Mouse (Mus musculus) left cerebral cortex, postnatal 14 days (tissue): ENCODE data around the gene Iqsec1. TPM values are rescaled to one million over a fixed set of nuclear protein-coding genes. Genes with fewer than 3 reads are reported as not detected.

Source experiments
- DNase-seq, 2 experiments: peaks; one replicate each; pipeline ENCODE4 v3.0.0; 2021 to 2022; ENCODE audit warnings: low spot score in 2 of 2, mixed read lengths in 1 of 2
- intact Hi-C: fragments of 180-260 bp; cut with DNase I; formaldehyde crosslinking; loops from one replicate; pipeline ENCODE4 v1.15.1; 2025
- total RNA-seq, 2 experiments: library from RNA; stranded (reverse); gene quantifications; 2 replicates each; pipeline ENCODE4 v1.2.3; 2021

Iqsec1 gene
- total RNA-seq, 2 experiments from 2014 or later = 246 to 274 TPM

DNA sequence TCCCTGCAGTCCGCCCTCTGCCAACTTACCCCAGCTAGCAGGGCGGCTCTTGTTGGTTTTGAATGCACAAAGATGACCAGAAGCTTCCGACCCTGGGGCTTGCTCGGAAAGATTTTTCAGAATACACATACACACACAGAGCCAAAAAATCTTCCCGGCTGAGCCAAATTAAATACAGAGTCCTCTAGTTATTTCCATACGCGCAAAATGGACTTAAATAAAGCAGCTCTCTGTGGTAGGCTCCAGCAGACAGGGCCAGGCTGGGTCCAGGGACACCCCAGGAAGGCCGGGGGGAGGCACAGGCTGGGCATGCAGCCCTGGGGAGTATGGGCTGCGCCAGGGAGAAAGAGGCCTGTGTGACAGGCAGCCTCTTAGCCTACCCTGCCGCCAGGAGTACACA, 282.0 kb downstream of the Iqsec1 start:
- intact Hi-C loops = no loop called here

DNA sequence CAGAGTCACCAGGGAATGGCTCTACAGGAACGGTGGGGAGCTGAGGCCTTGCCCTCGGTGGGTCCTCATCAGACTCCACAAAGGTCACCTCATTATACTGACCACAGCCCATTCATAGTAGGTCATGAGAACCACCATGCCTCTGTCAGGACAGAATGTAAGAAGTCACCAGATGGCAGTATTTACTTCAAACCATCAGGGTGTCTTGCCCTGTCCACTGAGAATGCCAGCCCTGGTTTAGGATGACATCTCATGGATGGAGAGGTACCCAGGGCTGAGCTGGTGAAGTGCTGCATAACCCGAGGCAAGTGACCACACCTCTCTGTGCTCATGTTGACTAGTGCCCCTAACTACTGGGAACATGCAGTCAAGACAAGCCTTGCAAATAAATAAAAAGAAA, 282.7 kb downstream of the Iqsec1 start:
- intact Hi-C loops = no loop called here
- no peak for DNase-seq

More for the DNA sequence above, 282.0 kb downstream of the Iqsec1 start:
- DNase-seq = peak; percentile 58 to 60

DNA sequence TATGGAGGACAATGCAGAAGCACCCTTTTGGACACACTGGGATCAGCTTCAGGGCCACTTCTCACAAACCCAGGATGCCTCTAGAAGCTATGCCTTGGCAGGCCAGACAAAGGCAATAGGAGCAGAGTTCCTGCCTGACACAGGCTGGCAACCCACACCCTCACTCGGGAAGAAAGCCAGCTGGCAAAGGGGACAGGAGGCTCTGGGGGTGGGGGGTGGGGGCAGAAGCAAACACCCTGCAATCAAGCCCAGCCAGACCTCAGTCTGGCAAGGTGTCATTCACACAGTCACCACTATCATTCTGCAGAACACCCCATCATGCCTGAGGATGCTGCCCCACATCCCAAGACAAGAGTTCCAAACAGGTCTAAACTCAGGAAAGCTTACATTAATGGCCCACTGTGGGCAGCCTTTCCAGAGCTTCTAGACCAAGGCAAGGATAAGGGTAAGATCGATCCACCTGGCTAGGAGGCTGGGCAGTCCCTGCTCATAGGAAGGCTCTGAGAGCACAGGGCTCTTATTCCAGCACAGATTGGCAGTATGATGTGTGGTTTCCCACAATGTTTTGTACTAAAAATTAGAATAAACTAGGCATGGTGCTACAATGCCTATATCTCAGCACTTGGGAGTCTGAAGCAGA, 283.7 kb downstream of the Iqsec1 start:
- DNase-seq = no peak
- intact Hi-C loops = no loop called here

DNA sequence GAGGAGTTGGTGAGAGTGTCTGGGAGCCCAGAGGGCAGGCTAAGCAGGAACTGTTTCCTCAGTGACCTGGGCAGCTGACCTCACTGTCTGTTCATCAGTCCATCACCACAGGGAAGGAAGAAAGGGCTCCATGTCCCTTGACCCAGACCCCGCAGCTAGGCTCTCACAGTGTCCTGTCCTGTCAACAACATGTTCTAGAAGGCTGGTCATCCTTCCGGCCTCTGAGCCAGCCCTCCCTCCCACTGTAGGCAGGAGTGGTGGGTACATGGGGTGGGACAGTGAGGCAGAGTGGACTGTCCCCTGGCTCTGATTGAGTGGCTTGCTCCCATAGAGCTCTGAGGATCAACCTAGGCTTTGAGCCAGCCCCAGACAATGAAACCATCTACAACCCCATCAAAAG, 284.7 kb downstream of the Iqsec1 start:
- intact Hi-C loops = no loop called here
- DNase-seq = no peak

DNA sequence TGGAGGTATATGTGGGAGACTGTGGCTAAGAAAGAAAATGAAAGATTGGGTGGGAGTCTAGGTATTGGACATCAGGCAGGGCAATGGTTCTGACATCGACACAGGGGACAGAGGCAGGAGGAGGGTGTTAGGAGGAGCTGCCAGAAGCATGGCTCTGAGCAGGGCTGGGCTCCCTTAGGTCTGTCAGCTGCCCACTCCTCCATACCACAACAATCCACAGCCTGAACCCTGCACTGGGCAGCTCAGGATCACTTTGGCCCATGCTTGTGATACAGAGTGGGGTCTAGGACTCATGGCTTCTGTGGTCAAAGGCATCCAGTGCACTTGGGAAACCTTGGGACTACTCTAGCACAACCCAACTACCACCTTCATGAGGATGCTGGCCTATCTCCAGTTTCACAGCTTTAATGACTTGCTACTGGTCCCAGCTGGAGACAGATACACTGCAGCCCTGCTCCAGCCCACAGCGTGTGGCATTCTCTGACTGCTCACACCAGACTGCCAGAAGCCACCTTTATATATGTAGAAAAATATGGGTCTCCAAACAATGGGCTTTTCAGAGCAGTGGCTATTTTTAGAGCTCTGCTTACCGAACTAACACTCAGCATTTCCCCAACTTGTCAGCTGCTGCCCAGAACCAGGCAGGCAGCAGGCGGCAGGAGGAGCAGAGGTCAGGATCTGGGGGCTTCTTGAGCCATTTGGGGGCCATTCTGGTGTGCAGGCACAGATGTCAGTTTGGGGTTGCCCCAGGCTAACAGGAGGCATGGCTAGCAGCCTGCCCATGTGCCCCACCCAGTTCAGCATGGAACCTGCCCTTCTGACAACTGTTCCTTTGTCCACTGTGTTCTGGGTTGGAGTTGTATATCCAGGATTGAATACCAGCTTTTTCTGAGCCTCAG, 285.4 kb downstream of the Iqsec1 start:
- DNase-seq = no peak
- intact Hi-C loops = no loop called here

DNA sequence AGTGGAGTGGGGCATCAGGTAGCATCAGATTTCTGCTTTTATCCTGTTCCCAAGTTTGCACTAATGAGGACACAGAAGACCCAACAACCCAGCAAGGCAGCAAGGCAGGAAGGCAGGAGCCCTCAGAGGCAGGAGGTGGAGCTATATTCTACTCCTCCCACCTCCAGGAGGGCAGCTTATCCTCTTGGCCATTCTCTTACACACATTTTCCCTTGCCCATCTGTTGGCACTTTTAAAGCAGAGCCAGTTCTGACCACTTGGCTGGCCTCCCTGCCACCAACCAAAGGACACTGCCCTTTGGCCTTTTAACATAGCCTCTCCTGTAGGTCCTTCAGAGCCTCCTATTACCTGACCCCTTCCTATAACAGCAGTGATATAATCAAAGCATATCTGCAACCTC, 286.3 kb downstream of the Iqsec1 start:
- no peak for DNase-seq
- intact Hi-C loops = no loop called here

DNA sequence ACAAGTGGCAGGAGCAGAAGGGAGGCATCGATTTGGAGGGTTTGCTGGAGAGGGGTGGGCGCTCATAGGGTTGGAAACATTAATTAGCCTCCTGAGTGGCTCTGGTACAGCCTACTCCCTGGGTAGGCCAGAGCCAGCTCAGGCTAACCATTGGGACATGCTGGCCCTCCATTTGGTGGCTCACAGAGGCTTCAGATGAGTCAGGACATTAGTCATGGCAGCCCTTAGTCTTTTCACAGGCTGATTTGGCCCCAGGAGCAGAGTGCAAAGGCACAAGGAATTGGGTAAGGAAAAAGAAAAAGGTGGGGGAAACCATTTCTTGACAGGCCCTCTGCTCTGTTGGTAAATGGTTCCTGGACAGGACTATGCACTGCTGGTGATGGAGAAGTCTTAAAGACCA, 287.1 kb downstream of the Iqsec1 start:
- no peak for DNase-seq
- intact Hi-C loops = no loop called here

DNA sequence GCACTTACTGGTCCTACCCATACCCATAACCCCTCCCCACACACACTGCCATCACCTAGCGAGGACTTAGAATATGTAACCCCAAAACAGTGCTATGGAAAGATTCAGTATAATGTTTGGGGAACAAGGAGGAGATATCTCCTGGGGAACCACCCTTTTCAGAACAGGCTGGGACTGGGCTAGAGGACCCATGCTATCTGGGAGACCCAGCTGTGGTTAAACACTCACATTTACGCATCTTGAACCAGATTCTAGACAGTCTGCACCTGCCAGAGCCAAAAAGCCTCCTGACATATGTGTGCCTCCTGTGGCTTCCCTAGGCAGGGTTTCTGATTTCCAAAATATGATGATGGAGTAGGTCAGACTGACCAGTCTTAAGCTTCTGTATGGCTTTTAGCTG, 287.7 kb downstream of the Iqsec1 start:
- intact Hi-C loops = no loop called here
- no peak for DNase-seq

DNA sequence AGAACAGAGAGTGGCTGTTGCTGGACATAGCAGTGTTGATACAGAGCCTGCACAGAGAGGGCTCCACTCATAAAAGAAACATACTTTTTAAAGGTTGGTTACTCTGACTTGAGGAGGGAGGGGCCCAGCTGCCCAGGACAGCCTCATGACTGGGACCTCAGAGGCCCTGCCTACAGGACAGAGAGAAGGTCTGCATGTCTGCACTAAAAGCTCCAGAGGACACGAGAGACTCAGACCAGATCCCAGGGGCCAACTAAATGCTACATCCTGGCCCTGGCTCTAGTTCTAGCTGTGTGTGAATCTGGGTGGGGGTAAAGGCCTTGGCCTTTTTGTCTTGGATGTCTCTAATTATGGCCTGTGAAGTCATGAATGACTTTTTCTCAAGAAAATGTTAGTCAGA, 288.4 kb downstream of the Iqsec1 start:
- no peak for DNase-seq
- intact Hi-C loops = no loop called here

DNA sequence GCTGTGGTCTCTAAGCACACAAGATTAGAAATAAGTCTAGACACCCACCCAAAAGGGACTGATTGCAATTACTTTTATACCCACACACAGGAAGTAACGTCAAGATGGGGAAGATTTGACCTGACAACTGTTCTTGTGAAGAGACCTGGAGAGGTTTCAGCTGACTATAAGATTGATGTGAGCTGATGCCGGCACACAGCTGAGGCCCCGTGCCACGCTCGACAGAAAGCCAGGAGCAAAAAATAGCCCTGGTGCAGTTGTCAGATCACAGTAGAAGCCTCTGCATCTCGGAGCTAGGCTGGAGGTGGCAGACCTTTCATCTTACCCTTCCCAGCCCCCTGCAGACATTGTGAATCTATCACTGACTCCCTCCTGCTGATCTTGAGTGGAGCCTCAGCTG, 289.6 kb downstream of the Iqsec1 start:
- DNase-seq = no peak
- intact Hi-C loops = no loop called here

DNA sequence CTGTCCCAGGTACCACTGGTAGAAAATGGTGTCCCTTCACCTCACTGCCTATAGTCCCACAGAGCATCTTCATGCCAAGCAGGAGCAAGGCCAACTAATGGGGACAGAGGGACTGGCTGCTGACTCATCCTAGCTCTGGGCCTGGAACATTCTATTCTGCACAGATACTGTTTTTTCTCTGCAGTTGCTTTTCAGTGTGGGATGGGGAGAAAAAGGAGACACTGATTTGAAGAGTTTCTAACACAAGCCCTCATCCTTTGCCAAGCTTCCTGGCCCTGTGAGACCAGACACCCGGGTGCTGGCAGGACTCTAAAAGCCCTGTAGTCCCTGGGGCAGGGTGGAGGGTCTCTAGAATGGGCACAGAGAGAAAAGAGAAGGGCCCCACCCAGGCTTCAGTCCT, 292.7 kb downstream of the Iqsec1 start:
- DNase-seq = peak; percentile 30 to 46
- intact Hi-C loops = no loop called here

DNA sequence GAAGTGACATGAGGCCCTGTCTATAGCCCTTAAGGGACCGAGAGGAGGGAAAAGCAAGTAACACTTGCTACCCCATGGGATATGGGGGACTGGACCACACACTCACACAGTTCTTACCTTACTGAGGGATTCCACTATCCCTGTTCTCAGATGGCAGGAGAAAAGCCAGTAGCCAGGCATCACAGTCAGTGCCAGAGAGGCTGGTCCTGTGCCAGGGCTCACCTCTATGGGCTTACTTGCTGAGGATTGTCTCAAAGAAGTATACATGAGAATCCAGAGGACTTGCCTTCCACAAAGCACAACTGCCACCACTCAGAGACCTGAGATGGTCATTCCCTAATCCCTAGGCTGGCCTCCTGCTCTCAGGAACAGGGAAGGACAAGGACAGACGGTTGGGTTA, 296.1 kb downstream of the Iqsec1 start:
- intact Hi-C loops = no loop called here

DNA sequence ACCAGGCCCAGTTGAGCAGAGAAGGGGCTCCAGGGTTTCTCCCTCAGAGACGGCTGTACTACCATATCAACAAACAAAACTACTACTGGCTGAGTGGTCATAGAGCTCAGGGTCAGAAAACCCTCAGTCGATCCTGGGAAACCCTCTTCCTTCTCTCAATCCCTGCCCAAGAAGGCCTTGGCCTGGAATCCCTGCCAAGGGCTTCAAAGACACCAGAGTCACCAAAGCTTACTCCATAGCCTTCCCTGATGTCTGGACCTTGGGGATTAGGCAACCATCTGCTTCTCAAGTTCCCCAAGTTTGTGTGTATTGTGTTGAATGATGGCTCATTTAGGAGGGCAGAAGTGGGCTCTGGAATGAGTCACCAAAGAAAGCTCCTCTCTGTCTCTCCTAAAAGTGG, 296.6 kb downstream of the Iqsec1 start:
- intact Hi-C loops = no loop called here
- no peak for DNase-seq

More for the DNA sequence above, 296.1 kb downstream of the Iqsec1 start:
- DNase-seq = no peak

DNA sequence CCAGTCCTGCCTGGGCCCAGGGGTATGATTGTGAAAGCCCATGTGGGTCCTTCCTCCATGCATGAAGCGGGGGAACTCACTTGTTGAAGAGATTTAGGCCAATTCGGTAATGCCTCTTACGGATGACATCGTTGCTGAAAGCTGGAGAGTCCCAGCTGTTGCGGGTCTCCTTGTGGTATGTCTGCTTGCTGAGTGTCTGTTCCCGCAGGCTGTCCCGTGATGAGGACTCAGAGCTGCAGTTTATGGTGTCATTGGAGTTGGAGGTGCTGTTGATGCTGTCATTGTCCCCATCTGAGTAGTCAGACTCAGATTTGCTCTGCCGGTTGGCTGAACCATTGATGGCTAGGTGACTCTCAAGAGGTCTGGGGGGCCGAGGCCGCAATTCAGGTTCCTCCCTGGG, 299.0 kb downstream of the Iqsec1 start:
- DNase-seq = peak in 1 of 2 experiments; percentile 26
- intact Hi-C loops = no loop called here

DNA sequence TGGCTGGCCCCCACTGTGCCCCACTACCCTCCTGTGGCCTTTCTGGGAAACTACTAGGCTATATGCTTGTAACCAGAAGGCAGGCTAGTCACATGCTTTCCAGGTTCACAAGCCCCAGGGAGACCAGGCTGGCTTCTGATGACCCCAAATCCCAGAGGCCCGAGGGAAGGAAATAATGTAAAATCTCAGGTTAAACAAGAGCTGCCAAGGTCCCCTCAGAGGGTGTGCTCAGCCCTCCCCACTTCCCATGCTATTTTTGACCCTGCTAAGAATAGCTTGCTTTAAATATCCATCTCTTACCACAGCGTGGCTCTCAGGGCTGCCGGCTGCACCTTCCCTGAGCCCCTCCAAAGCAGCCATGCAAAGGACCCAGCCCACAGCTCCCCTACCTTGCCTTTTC, 299.7 kb downstream of the Iqsec1 start:
- intact Hi-C loops = no loop called here
- DNase-seq = no peak

DNA sequence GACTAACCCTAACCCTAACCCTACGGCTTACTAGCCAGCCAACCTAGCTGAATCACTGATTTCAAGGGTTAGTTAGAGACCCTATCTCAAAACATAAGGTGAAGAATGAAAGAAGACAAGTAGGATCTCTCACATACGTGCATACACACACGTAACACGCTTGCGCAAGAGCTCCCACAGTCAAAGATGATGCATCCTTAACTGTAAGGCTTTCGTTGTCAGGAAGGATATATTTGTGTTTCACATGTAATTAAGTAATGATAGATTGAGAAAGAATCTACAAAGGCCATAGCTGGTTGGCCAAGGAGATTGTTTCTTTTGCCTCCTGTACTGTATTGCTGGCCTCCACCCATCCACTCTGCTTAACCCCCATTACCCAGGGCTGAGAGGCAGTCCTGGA, 300.5 kb downstream of the Iqsec1 start:
- intact Hi-C loops = no loop called here
- DNase-seq = no peak

DNA sequence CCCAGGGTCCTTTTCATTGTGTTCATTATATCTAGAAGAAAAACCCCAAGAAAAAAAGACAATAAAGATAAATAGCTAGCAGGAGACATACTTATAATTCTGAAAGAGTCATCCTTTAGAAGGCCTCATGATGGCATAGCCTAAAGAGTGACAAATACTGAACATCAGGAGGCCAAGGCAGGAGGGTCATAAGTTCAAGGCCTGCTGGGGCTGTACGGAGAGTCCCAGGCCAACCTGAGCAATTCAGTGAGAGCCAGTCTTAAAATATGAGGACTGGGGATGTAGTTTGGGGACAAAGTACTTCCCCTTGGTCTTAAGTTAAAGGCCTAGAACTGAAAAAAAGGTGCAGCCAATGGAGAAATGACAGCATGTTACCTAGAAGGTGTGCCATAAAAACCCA, 301.7 kb downstream of the Iqsec1 start:
- intact Hi-C loops = no loop called here
- no peak for DNase-seq

DNA sequence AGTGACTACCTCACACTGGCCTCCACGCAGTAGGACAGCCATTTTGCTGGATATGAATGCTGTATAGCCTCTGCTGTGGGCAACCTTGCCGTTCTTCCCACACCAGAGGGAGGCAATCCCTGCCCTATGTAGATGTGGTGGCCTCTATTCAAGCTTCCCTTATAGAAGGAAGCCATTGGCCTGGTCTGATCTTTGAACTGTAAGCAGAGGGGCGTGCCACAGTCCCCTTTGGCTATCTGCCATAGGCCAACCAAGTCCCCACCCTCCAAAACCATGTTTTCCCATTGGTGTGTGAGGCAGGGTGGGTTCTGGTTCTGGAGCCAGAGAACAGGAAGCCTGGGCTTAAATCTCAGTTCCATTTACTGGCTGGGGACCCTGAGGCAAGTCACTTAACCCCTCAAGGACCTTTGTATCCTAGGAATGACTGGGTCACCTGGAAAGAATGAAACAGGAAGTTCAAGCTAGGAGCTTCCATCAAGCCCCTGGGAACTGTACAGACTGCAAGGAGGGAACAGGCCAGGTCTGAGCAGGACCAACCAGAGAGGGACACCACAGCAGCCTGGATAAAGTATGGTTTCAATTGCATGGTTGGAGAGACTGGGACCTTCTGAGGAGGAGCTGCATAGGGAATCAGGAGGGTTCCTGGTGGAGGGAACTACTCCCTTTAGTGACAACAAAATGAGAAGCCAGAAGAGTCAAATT, 304.5 kb downstream of the Iqsec1 start:
- no peak for DNase-seq
- intact Hi-C loops = no loop called here

DNA sequence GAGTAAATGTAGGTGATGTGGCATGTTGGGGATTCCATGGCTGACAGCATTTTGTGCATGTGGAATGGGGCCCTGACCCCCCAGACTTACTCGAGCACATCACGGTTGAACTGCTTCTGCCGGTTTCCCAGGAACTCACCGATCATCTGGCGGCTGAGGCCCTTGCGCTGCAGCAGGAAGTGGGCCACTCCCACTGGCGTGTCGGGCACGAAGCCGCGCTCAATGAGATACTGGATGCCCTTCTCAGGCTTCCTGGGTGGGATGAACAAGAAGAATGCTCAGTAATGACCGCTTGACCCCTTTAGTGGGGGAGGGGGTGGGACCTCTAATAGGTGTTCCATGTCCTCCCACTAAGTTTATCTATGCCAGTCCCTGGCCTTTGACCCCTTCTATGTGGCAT, 308.1 kb downstream of the Iqsec1 start:
- no peak for DNase-seq
- intact Hi-C loops = no loop called here

DNA sequence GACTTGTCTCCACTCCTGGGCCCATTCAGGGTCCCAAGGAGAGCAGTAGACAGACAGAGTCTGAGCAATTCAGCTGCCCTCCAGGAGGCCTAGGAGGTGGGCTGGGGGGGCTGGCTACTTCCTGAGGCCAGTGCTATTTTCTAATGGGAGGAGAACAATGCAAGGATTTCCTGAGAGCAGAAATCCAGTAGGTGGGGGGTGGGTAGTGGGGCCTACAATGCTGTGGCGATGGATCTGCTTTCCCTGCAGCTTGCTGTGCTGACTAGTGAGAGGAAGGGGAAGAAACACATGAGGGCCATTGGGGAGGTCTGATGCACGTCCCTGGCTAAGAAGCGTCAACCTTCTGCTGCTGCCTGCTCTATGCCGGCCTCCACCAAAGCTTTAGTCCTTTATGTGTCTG, 309.7 kb downstream of the Iqsec1 start:
- intact Hi-C loops = no loop called here
- no peak for DNase-seq

DNA sequence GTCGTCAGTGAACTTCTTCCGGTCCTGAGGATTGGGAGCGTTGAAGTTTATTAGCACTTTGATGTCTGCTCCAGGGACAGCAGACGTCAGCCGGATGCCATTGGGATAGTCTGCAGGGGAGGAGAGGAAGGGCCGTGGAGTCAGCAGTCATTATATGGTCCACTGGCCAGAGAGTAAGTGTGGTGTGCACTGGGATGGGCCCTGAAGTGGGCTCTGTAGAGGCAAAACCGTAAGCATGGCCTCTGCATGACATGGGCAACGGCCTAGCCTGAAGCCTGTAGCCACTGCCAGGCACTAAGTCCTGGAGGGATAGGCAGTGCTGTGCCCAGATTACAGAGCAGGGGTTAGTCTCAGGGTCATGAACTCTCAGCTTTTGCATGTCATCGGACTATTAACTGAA, 319.8 kb downstream of the Iqsec1 start:
- intact Hi-C loops = no loop called here
- no peak for DNase-seq
